Mouse (Mus musculus): ENCODE results near the gene Pptc7. TPM values are rescaled to one million over a fixed set of nuclear protein-coding genes. Genes with fewer than 3 reads are reported as not detected.
A peak's percentile ranks its signal among the peaks of the same experiment; 100 is the strongest.

The Pptc7 gene
- polyA plus RNA-seq, 2 experiments: 8.9 to 11.5 TPM

GRCm38 (mm10) chr5:122302810-122303745, 18.9 kb downstream of the Pptc7 start:
- Histone ChIP-seq H3K27ac (replicated peaks; ENCODE audit: low read depth, low read length) (peak overlapping the region; percentile 48), H3K4me1 (ENCODE audit: control insufficient read depth, insufficient read depth, low read length) (peaks cover 9% of the 10 kb centered on the region), H3K9me3 (ENCODE audit: control insufficient read depth, low read length) (no peaks in the 10 kb centered on the region), H3K9ac (ENCODE audit: low read depth, low read length, severe bottlenecking) (peak overlapping the region; percentile 18; the same call in 1 of the 2 replicates), H3K27me3 (ENCODE audit: control insufficient read depth, insufficient read depth, low read length) (no peaks in the 10 kb centered on the region), H3K4me3 (replicated peaks; ENCODE audit: low read length) (no peak overlapping the region), H3K36me3 (ENCODE audit: control insufficient read depth, insufficient read depth, low read length) (peaks cover 3% of the 10 kb centered on the region), H3K4me2 (replicated peaks; ENCODE audit: low read depth, low read length, severe bottlenecking) (no peak overlapping the region)
- ATAC-seq (ENCODE audit: low FRiP score, low read depth) (peak; percentile 53; the same call in 1 of the 2 replicates), DNase-seq (ENCODE audit: low spot score) (no peak)
- no peak for TF ChIP-seq POLR2A (IDR thresholded peaks at IDR 0.05; ENCODE audit: borderline replicate concordance, extremely low read depth, insufficient read depth, insufficient read length)
- WGBS: 58% methylated on average over 17 of the region's 17 CpGs

- ATAC-seq (ENCODE audit: low FRiP score, low read depth) (no peak), DNase-seq (ENCODE audit: low spot score) (peak; percentile 37)
- peaks cover 11% of the 10 kb centered on the region for H3K36me3 ChIP-seq (ENCODE audit: control insufficient read depth, insufficient read depth, low read length)
- no peak overlapping the region for H3K4me3 ChIP-seq (replicated peaks; ENCODE audit: low read length)
- H3K9me3 ChIP-seq (ENCODE audit: control insufficient read depth, low read length): no peaks in the 10 kb centered on the region
- no peak overlapping the region for H3K9ac ChIP-seq (ENCODE audit: low read depth, low read length, severe bottlenecking)
- H3K27ac ChIP-seq (replicated peaks; ENCODE audit: low read depth, low read length): peak overlapping the region; percentile 52; the same call in 1 of the 2 replicates
- H3K4me1 ChIP-seq (ENCODE audit: control insufficient read depth, insufficient read depth, low read length): peaks cover 9% of the 10 kb centered on the region
- no peak overlapping the region for H3K4me2 ChIP-seq (replicated peaks; ENCODE audit: low read depth, low read length, severe bottlenecking)
- 80% methylated on average over 7 of the region's 7 CpGs for WGBS
- no peak for TF ChIP-seq POLR2A (IDR thresholded peaks at IDR 0.05; ENCODE audit: borderline replicate concordance, extremely low read depth, insufficient read depth, insufficient read length)
- H3K27me3 ChIP-seq (ENCODE audit: control insufficient read depth, insufficient read depth, low read length): no peaks in the 10 kb centered on the region
Observed at GRCm38 (mm10) chr5:122303937-122304336, 19.8 kb downstream of the Pptc7 start.

- WGBS: 77% methylated on average over 6 of the region's 6 CpGs
Observed at GRCm38 (mm10) chr5:122304541-122304940, 20.4 kb downstream of the Pptc7 start.

GRCm38 (mm10) chr5:122305472-122305871, 21.3 kb downstream of the Pptc7 start:
- Histone ChIP-seq H3K4me3 (replicated peaks; ENCODE audit: low read length) (no peak overlapping the region), H3K4me1 (ENCODE audit: control insufficient read depth, insufficient read depth, low read length) (peaks cover 9% of the 10 kb centered on the region), H3K9ac (ENCODE audit: low read depth, low read length, severe bottlenecking) (no peak overlapping the region), H3K4me2 (replicated peaks; ENCODE audit: low read depth, low read length, severe bottlenecking) (no peak overlapping the region), H3K36me3 (ENCODE audit: control insufficient read depth, insufficient read depth, low read length) (peaks cover 17% of the 10 kb centered on the region), H3K27me3 (ENCODE audit: control insufficient read depth, insufficient read depth, low read length) (no peaks in the 10 kb centered on the region), H3K27ac (replicated peaks; ENCODE audit: low read depth, low read length) (no peak overlapping the region), H3K9me3 (ENCODE audit: control insufficient read depth, low read length) (no peaks in the 10 kb centered on the region)
- TF ChIP-seq POLR2A (IDR thresholded peaks at IDR 0.05; ENCODE audit: borderline replicate concordance, extremely low read depth, insufficient read depth, insufficient read length): no peak
- DNase-seq (ENCODE audit: low spot score) (no peak), ATAC-seq (ENCODE audit: low FRiP score, low read depth) (no peak)
- WGBS: 93% methylated on average over 7 of the region's 7 CpGs

More at GRCm38 (mm10) chr5:122304541-122304940, 20.4 kb downstream of the Pptc7 start:
- Histone ChIP-seq H3K4me2 (replicated peaks; ENCODE audit: low read depth, low read length, severe bottlenecking) (no peak overlapping the region), H3K36me3 (ENCODE audit: control insufficient read depth, insufficient read depth, low read length) (peaks cover 14% of the 10 kb centered on the region), H3K4me1 (ENCODE audit: control insufficient read depth, insufficient read depth, low read length) (peaks cover 9% of the 10 kb centered on the region), H3K9me3 (ENCODE audit: control insufficient read depth, low read length) (no peaks in the 10 kb centered on the region), H3K27ac (replicated peaks; ENCODE audit: low read depth, low read length) (peak overlapping the region; percentile 52; the same call in 1 of the 2 replicates), H3K9ac (ENCODE audit: low read depth, low read length, severe bottlenecking) (no peak overlapping the region), H3K4me3 (replicated peaks; ENCODE audit: low read length) (no peak overlapping the region), H3K27me3 (ENCODE audit: control insufficient read depth, insufficient read depth, low read length) (no peaks in the 10 kb centered on the region)
- no peak for DNase-seq (ENCODE audit: low spot score)
- no peak for ATAC-seq (ENCODE audit: low FRiP score, low read depth)
- no peak for TF ChIP-seq POLR2A (IDR thresholded peaks at IDR 0.05; ENCODE audit: borderline replicate concordance, extremely low read depth, insufficient read depth, insufficient read length)

- Histone ChIP-seq H3K27me3 (ENCODE audit: control insufficient read depth, insufficient read depth, low read length) (no peaks in the 10 kb centered on the region), H3K36me3 (ENCODE audit: control insufficient read depth, insufficient read depth, low read length) (peaks cover 25% of the 10 kb centered on the region), H3K27ac (replicated peaks; ENCODE audit: low read depth, low read length) (no peak overlapping the region), H3K4me3 (replicated peaks; ENCODE audit: low read length) (no peak overlapping the region), H3K9me3 (ENCODE audit: control insufficient read depth, low read length) (no peaks in the 10 kb centered on the region), H3K4me1 (ENCODE audit: control insufficient read depth, insufficient read depth, low read length) (peaks cover 9% of the 10 kb centered on the region), H3K9ac (ENCODE audit: low read depth, low read length, severe bottlenecking) (no peak overlapping the region), H3K4me2 (replicated peaks; ENCODE audit: low read depth, low read length, severe bottlenecking) (no peak overlapping the region)
- no peak for DNase-seq (ENCODE audit: low spot score)
- no peak for ATAC-seq (ENCODE audit: low FRiP score, low read depth)
- WGBS: 89% methylated on average over 3 of the region's 3 CpGs
- no peak for TF ChIP-seq POLR2A (IDR thresholded peaks at IDR 0.05; ENCODE audit: borderline replicate concordance, extremely low read depth, insufficient read depth, insufficient read length)
Observed at GRCm38 (mm10) chr5:122306536-122306935, 22.4 kb downstream of the Pptc7 start.

Data from limb, embryonic 14.5 days (tissue).